Mouse (Mus musculus): ENCODE data around the gene Slmap. TPM values are rescaled to one million over a fixed set of nuclear protein-coding genes. Genes with fewer than 3 reads are reported as not detected.

Gene Slmap
- polyA plus RNA-seq, 1 experiment, result 44.1 TPM

- no peak overlapping the region for H3K4me3 ChIP-seq (replicated peaks; ENCODE audit: insufficient read depth, low read depth, low read length)
- no peaks in the 10 kb centered on the region for H3K27me3 ChIP-seq (ENCODE audit: control insufficient read depth, insufficient read depth, low read length)
- WGBS, result 7% methylated on average over 2 of the region's 2 CpGs
- H3K4me1 ChIP-seq (ENCODE audit: control insufficient read depth, insufficient read depth, low read length), result no peaks in the 10 kb centered on the region
- peak; percentile 47; the same call in 1 of the 2 replicates for TF ChIP-seq CTCF (IDR thresholded peaks at IDR 0.05; ENCODE audit: borderline replicate concordance, insufficient read depth, low read depth, low read length)
- TF ChIP-seq POLR2A (IDR thresholded peaks at IDR 0.05; ENCODE audit: borderline replicate concordance, insufficient read depth, low read length), result no peak
- peak; percentile 9 to 19 for DNase-seq
- no peak overlapping the region for H3K27ac ChIP-seq (ENCODE audit: insufficient read depth, low read length)
These were observed 158.1 kb downstream of the Slmap start for GRCm38 (mm10) chr14:26376652-26377051.

Other genes starting within 250 kb of the Slmap start
- 20.5 and 21.4 TPM in 2 replicates for gene Dennd6a, start 38.9 kb upstream of the Slmap start, polyA plus RNA-seq (2012; rRNA removed)
- 86.2 and 86.9 TPM in 2 replicates for gene Arf4, start 103.1 kb upstream of the Slmap start, polyA plus RNA-seq (2012; rRNA removed)
- 5.3 and 5.4 TPM in 2 replicates for gene Pde12, start 135.0 kb upstream of the Slmap start, polyA plus RNA-seq (2012; rRNA removed)
- 0.08 and 0.16 TPM in 2 replicates for gene Dnah12, start 158.3 kb upstream of the Slmap start, polyA plus RNA-seq (2012; rRNA removed)

Data from cerebellum, adult 2 months (tissue).